Mouse (Mus musculus) left cerebral cortex, postnatal 25 days (tissue): ENCODE results near the gene Arhgef26. TPM values are rescaled to one million over a fixed set of nuclear protein-coding genes. Genes with fewer than 3 reads are reported as not detected.

Source experiments
- DNase-seq, 2 experiments: peaks; one replicate each; pipeline ENCODE4 v3.0.0; 2022; ENCODE audit warnings: low spot score in 2 of 2, mixed read lengths in 1 of 2
- intact Hi-C: fragments of 180-260 bp; cut with DNase I; formaldehyde crosslinking; loops from one replicate; pipeline ENCODE4 v1.15.1; 2025
- total RNA-seq, 2 experiments: library from RNA; stranded (reverse); gene quantifications; 2 replicates each; pipeline ENCODE4 v1.2.3; 2021

The Arhgef26 gene
- total RNA-seq, 2 experiments from 2014 or later, result 22.7 to 27.4 TPM

DNA sequence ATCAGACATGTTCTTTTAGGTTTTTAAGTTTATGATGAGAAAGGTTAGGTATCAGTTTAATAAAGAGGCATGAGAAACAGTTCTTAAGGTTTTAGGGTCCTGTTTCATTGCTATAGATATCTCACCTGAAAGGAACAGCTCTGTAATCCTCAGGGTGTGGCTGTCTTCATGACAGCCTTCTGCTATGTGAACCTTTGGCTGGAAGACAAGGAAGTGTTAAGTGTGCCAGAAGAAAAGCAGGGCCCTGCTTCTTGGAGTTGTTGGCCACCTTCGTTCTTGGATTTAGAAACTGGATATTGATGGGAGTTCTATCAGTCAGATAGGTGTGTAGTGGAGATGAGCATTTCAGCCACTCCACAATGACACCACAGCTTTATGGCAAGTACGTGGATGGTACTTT is 38.6 kb downstream of the Arhgef26 start:
- intact Hi-C loops, result no loop called here
- no peak for DNase-seq

DNA sequence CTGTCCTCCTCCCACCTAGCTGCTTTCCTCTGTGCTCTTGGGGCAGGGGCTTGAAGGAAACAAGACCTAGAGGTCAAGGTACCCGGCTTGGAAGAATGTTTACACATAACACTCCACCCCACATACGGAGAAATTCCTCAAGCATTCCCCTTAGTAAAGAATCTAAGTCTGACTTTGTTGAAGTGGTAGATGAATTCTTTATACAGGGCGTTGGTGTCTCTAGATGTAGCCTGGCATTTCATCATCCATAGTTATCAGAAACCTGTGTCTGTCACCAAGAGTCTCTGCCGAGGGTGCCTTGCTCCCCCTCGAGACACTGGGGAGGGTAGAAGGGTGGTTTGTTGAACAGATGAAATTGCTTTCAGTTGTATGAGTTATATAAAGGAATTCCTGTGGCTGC is 41.8 kb downstream of the Arhgef26 start:
- intact Hi-C loops, result no loop called here
- DNase-seq, result no peak

DNA sequence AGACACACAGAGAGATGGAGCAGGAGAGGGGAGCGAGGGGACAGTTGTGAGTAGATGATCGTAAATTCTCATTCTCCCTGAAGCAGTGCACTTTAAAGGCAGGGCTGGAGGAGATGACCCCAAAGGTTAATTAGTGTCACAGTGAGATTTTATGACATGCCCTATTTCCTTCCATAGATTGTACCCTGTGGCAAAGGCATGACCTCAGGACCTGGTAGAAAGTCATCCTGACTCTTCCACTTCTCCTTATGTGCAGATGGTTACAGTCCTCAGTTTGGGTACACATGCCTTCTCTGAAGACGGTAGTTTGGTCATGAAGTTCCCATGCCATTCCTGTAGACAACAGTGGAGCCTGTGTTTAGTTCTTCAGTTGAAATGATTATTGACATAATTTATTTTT is 42.3 kb downstream of the Arhgef26 start:
- intact Hi-C loops, result no loop called here
- DNase-seq, result no peak

DNA sequence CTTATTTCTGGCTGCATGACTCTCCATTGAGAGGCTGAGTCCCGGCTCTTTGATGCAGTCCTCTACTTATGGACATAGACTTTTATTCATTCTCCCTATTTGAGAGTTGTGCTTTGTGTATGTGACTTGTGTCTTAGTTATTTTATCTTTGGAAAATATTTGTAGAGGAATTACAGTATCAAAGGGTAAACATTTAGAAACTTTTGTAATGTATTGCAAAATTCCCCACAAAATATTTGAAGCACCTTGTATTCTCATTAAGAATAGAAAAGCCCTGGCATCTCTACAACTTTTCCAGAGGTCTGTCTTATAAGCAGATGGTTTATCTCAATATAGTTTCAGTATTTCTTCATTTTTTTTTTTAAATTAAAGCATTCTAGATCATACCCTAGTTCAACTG is 44.7 kb downstream of the Arhgef26 start:
- intact Hi-C loops, result no loop called here
- no peak for DNase-seq

DNA sequence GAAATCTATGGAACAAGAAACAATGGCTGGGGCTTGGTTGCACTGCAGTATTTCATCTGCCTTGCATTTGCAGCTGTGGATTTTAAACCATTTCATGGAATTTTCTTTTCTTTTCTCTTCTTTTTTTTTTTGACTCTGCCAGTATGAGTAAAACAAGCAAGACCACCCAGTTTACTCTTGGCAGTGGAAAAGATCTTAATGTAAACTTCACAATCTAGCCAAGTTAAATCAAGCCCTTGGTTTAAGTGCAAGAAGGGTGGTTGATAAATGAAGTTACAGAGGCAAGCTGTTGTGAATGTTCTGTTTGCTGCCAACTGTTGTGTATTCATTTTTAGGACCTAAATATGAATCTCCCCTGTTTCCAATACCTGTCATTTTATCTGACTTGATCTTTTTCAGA is 54.5 kb downstream of the Arhgef26 start:
- no peak for DNase-seq
- intact Hi-C loops, result no loop called here

DNA sequence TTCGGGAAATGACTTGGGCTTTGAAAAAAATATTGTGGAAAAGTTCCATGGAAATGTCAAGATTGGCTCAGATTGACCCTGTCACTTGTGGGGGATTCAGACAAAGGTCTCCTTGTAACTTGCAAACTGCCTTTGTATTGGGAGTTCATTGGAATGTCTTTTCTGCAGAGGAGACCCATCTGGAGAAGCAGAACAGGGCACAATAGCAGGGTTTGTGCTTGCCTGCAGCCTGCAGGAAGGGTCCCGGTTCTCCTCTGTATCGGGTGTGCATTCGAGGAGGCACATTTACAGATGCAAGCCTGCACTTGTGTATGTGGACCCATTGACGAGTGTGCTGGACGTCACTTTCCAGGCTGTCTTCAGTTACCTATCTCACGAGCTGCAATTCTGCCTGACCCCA is 56.1 kb downstream of the Arhgef26 start:
- intact Hi-C loops, result no loop called here
- DNase-seq, result no peak

DNA sequence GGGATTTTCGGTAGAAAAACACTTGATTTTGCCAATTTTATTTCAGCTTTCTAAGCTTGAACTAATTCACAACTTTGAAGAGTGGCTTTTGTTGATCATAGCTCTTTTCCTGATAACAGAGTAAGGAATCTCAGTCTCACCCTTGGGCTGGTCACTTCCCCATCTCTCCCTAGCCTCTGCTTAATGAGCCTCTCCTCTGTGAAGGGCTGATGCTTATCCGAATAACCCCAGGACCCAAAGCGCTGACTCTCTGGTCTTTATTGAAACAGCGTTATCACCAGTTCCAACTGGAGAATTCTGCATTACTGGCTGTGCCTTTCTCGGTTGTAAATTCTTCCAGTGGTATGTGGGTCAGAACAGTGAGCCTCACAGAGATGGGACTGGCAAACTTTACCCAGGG is 57.2 kb downstream of the Arhgef26 start:
- intact Hi-C loops, result no loop called here

DNA sequence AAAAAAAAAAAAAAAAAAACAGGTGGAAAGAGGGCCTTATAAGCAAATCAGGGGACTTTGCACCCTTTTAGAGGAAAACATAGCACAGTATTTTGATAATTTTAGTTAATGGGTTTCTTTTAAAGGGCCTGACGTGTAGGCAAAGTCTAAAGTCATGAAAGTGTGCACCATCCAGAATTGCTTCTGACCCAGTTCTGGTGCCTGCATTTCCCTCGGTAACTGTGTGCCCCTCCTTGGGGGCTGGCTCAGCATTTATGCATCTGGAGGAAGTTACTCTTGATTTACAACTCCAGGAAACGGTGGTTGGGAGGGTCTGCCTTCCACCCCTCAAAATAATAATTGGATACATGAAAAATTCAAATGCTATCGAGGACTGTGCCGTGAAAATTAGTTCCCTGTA is 58.0 kb downstream of the Arhgef26 start:
- no peak for DNase-seq
- intact Hi-C loops, result no loop called here

More for the DNA sequence above, 57.2 kb downstream of the Arhgef26 start:
- DNase-seq, result no peak

DNA sequence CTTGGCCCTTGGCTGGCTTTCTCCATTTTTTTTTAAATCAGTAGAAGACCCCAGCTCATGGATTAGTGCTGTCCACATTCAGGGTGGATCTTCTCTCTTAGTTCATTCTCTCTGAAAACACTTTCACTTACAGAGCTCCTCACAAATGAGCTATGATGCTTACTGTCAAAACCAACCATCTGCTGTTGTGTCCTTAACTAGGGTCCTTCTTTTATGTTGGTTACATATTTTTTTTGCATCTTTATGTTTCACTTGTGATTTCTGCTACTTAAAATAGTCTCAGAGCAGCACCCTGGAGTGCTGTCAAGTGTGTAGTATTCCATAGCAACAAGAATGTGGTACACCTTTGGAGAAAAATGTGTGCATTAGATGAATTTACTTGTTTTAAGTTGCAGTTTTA is 60.0 kb downstream of the Arhgef26 start:
- peak in 1 of 2 experiments; percentile 35 for DNase-seq
- intact Hi-C loops, result no loop called here

DNA sequence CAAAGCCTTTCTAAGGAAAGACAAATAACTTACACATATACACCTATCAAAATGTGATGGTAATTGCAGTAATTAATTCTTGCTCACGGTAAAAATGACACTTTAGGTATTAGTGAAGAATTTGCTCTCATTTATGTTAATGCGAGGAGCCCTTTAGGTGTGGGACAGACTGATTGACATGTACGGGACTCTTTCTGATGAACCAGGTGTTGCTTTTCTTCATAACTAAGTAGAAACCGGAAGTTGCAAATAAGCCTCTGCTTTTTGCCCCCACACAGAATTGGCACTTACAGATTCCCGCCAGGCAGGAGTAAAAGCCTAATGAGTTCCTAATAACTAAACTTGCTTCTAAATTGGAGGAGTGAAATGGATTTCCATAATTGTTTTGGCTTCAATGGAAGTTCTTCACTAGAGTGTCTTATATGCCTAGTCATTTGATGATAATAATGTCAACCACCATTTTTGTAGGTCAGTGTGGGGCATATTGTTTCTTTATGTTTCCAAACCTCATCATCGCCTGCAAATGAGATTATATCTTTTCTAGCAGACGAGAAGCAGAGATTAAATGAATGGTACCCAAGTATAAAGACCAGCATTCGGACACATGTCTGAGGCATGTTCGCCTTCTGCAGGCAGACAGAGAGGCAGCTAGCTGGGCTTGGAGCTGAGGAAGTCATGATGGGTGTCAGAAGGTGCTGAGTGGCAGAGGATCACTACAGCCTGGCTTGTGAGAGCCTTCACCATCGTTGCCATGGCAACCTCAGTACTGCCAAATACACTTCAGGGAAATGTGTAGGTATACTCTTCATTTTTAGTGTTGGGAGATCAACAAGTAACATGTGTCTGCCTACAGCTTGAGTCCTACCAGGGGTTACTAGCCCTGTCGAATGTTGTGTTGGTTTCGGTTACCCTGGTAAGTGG is 61.9 kb downstream of the Arhgef26 start:
- intact Hi-C loops, result no loop called here
- peak in 1 of 2 experiments; percentile 10 for DNase-seq

DNA sequence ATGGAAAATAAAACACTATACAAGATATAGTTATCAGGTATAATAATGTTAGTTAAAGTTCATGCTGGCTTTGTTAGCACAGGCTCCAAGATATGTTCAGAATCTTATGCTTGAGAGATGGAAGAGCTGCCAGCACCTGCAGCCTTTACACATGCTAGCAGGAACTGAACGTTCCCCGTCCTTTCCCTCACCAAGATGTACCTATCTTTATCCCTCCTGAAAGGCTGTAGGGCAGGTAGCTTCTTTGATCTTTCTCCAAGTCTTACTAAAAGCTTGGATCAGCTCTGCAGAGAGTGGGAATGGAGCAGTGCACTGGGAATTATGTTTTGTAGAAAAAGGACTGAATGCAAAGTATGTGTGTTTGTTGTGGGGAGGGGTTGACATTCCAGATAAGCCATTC is 64.3 kb downstream of the Arhgef26 start:
- no peak for DNase-seq
- intact Hi-C loops, result no loop called here

DNA sequence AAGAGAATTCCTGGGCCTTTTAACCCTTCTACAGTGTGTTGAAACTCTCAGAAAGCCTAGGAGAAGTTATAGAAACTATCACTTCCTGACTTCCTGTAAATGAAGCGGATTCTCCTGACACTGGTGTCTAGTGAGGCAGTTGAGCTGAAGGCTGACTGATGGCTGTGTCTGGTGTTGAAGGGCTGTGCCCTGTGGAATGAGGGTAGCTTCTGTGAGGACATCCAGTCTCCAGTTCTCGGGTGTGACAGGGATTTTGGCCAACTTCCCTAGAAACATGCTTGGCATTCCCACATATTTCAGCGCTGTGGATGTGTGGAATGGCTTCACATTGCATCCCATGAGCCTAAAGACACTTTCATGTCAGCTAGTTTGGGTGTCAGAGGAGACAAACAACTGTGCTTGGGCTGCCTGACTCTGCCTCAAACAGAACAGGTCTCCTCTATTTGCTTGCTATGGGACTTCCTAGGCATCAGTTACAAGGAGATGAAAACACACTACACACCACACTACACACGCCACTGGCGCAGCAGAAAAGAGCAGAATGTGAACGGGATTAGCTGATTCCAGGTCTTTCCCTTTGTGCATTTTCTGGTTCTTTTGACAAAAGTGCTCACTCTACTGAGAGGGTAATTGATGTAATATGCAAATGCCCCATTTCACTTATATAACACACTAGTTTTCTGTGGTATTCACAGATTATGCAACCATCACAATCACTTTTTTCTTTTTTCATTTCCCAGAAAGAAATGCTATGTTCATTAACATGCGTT is 66.5 kb downstream of the Arhgef26 start:
- no peak for DNase-seq
- intact Hi-C loops, result no loop called here

DNA sequence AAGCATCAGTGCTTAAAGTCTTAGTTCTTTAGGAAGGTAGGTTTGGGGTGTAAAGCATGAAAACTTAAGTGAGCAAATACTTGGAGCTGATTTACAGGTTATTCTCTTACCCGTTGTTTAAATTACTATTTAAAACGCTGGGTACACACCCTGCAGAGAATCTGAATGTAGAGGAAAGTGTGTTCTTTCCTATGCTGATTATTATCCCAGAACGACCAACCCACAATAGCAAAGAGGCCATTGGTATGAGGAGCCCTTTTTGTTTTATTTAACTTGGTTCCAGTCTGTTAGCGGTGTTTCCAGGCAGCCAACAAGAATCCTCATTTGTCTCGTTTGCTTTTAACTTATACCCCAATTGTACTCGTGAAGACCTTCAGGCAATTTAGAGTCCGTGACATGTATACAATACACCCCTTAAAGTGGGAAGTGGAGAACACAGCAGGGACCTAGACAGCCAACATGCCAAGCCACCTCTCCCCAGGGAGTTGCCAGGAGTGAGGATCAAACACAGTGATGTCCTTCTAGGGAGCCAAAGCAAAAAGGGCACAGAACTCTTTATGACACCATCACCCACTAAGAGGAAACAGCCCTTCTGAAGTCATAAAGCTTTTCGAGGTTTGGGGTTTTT is 71.5 kb downstream of the Arhgef26 start:
- no peak for DNase-seq
- intact Hi-C loops, result no loop called here

DNA sequence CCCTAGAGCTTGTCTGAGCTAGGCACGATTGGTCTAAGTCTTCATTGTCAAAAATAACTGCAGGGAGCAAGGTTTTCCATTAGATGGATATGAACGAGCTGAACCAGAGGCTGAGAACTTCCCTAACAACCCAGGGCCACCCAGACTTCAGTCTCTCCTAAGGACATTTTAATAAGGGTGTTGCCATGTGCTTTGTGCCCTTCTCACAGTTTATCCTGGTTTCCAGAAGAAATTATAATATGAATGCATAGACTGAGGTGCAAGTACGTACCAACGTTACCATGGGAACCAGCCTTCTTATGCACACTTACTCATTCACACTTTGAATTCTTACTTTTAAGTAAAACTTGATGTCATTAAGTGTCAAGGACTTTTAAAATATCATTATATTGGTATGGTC is 72.3 kb downstream of the Arhgef26 start:
- peak in 1 of 2 experiments; percentile 17 for DNase-seq
- intact Hi-C loops, result no loop called here

DNA sequence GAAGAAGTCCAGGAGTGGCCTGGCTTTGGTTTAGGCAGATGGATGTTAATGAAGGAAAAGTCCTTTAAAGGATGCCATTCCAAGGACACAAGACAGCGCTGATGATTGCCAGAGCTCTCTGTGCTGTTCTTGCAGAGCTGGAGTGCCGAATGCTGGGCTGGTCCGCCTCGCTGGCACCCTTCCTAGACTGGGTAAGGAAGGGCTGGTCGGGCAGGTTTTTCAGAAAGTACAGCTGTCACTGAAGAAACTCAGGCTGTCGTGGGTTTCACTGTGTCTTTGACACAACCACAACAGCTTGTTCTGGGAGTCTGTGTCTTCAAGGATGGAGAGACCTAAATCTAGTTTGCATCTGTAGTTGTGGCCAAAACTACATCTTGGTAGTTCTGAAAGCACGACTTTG is 74.6 kb downstream of the Arhgef26 start:
- peak; percentile 61 to 79 for DNase-seq
- intact Hi-C loops, result no loop called here

DNA sequence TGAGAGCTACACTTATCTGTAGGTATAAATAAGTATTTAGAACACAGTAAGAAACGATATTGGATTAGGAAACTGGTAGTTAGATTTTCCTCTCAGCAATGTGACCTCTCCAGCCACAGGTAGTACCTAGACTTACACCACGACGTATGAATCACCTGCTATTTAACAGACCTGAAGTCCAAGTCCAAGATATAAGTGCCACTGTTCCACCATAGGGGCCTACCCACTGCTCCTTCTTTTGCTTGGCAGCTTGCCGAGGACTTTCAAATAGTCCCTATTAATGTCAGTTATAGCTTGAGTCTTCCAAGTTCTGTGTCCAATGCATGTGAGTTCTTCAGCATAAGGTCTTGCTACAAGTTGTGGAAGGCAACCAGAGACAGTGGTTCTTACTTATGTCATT is 76.8 kb downstream of the Arhgef26 start:
- no peak for DNase-seq
- intact Hi-C loops, result no loop called here

DNA sequence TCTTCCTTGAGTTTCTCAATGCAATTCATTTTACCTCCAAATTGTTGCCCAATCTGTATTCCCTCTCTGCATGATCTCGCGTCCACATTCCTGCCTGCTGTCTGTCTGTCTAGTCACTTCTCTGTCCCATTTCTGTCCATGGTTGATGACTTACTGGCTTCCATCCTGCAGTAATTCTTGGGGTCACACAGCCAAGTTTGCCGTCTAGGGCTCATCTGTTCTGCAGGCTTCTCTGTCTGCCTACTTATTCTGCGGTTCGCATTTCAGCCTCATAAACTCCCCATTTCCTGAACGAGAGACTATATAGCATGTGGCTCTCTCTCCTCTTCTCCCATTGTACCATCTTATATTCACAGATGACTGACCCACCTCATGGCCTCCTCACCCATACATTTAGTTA is 79.3 kb downstream of the Arhgef26 start:
- intact Hi-C loops, result no loop called here
- DNase-seq, result no peak

DNA sequence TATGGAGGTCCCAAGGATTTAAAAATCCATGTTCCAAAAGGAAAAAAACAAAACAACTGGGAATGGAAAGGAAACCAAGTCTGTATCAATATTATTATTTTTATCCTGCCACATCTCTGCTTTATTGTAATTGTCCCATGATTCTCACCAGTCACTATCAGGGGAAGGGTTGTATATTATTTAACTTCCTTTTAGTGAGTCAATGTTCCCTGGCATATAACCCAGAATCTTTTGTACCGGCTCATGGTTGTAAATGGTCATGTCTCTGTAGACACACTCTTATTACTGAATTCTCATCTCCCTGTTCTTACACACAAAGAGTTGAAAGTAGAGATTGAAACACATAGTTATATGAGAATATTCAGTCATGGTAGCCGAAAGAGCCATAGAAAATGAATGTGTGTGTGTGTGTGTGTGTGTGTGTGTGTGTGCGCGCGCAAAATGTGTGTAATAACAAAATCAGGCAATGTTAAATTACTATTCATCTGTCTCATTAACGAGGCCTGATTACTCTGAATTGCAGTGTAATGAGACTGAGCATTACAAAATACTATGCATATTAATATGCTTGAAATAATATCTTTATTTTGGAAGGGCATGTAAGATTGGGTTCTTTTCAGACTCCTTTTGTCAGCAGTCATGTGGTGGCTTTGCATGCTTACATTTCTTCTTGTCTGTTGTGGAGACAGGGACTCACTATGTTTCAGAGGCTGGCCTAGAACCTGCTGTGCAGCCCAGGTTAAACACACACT is 80.4 kb downstream of the Arhgef26 start:
- DNase-seq, result no peak
- intact Hi-C loops, result no loop called here

DNA sequence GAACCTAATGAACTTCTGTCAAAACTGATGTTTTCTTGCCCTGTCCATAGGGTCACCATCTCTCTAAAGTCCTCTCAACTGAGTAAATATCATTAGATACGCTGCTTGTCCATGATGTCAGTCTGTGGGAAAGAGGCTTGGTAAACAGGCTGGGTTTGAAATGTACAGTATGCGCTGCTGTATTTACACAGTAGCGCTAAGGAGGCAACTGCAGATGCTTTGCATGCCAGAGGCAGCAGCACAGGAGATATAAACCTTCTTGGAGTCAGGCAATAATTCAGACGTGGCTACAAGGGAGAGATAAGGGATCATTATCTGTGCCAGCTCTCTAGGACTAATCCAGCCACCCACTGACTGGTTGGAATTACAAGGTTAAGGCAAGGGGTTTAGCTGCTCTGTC is 95.5 kb downstream of the Arhgef26 start:
- intact Hi-C loops, result no loop called here
- no peak for DNase-seq

DNA sequence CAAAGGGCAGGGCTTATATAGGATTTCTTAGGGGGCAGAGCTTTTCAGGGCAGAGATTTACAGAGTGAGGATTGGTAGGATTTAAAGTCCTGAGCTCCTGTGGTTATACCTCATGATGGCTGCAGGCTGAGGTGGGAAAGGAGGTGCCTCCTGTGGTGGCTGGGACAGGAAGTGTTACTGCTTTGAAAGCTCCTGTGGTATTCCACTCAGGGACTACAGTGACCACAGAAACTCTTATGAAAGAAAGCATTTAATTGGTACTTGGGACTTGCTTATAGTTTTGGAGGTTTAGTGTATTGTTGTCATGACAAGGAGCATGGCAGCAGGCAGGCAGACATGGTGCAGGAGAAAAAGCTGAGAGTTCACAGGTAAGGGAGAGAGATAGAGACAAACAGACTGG is 97.8 kb downstream of the Arhgef26 start:
- intact Hi-C loops, result no loop called here
- DNase-seq, result no peak
